Mouse (Mus musculus): ENCODE measurements around the gene Tmem221. TPM values are rescaled to one million over a fixed set of nuclear protein-coding genes. Genes with fewer than 3 reads are reported as not detected.

Gene Tmem221
- total and polyA plus RNA-seq, 2 experiments from 2014 or later: 0.08 to 0.37 TPM

- no peak overlapping the region for H3K9ac ChIP-seq (replicated peaks; ENCODE audit: low read depth, low read length)
- H3K27me3 ChIP-seq (ENCODE audit: control insufficient read depth, insufficient read depth, low read length): no peaks in the 10 kb centered on the region
- no peak overlapping the region for H3K4me2 ChIP-seq (ENCODE audit: low read depth, low read length)
- H3K4me1 ChIP-seq (ENCODE audit: control insufficient read depth, insufficient read depth): peaks cover 10% of the 10 kb centered on the region; the same call in 1 of the 2 replicates
- H3K27ac ChIP-seq (ENCODE audit: low read depth): 0 out of 2 replicates have a peak overlapping the region, but pooled peaks have one; percentile 21
- DNase-seq (ENCODE audit: low spot score): no peak
- 55% methylated on average over 7 of the region's 7 CpGs for WGBS
- H3K36me3 ChIP-seq (replicated peaks; ENCODE audit: control insufficient read depth, insufficient read depth, low read length): no peaks in the 10 kb centered on the region
- no peaks in the 10 kb centered on the region for H3K9me3 ChIP-seq (replicated peaks; ENCODE audit: control insufficient read depth, low read length)
- TF ChIP-seq EP300 (IDR thresholded peaks at IDR 0.05; ENCODE audit: low read depth): no peak
- TF ChIP-seq CTCF (IDR thresholded peaks at IDR 0.05; ENCODE audit: low read depth): no peak
- no peak for ATAC-seq (ENCODE audit: insufficient read depth, low read depth)
- no peak overlapping the region for H3K4me3 ChIP-seq (ENCODE audit: low read depth, low read length)
Observed at GRCm38 (mm10) chr8:71574426-71574825, 15.8 kb upstream of the Tmem221 start.

DNA sequence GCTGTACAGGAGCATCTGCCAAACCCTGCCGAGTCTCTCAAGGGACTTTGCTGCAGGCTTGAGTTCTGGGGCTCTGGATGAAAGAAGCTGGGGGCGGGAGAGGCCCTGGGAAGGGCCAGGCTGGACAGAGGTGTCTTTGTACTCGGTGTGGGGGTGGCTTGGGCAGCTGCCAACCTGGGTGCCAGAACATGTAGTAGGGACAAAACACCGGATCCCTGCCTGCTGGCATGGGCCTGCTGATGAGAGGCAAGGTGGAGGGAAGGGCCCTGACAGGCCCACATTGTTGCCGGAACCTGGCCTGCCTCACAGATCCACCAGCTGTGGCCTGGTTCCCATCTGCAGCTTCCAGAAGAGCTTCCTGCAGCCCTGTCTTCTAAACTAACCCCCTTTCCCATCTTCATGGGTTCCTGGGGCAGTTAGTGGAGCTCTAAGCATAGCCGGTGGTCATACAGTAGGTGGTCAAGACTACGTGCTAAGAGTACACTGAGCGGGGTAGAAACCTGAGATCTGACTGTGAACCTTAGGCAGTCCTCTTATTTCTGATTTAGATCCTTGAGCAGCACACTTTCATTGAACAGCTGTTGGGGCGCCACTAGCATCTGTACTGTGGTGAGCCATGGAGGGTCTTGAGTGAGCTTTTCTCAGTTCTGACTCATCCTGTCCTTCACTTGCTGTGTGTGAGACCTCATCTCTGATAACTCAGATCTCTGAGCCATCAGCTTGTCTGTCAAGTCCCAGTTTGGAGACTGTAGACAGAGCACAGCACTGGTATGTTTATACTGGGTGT is 14.4 kb upstream of the Tmem221 start:
- TF ChIP-seq EP300 (IDR thresholded peaks at IDR 0.05; ENCODE audit: low read depth): no peak
- TF ChIP-seq CTCF (IDR thresholded peaks at IDR 0.05; ENCODE audit: low read depth): no peak
- Histone ChIP-seq H3K4me3 (ENCODE audit: low read depth, low read length) (no peak overlapping the region), H3K4me1 (ENCODE audit: control insufficient read depth, insufficient read depth) (peaks cover 24% of the 10 kb centered on the region), H3K4me2 (ENCODE audit: low read depth, low read length) (no peak overlapping the region), H3K9ac (replicated peaks; ENCODE audit: low read depth, low read length) (peak overlapping the region; percentile 38; the same call in 1 of the 2 replicates), H3K27me3 (ENCODE audit: control insufficient read depth, insufficient read depth, low read length) (no peaks in the 10 kb centered on the region), H3K27ac (ENCODE audit: low read depth) (peak overlapping the region; percentile 33; the same call in 1 of the 2 replicates), H3K36me3 (replicated peaks; ENCODE audit: control insufficient read depth, insufficient read depth, low read length) (no peaks in the 10 kb centered on the region), H3K9me3 (replicated peaks; ENCODE audit: control insufficient read depth, low read length) (no peaks in the 10 kb centered on the region)
- whole genome bisulfite sequencing: 56% methylated on average over 9 of the region's 9 CpGs
- ATAC-seq (ENCODE audit: insufficient read depth, low read depth): no peak
- no peak for DNase-seq (ENCODE audit: low spot score)

- Histone ChIP-seq H3K9me3 (replicated peaks; ENCODE audit: control insufficient read depth, low read length) (no peaks in the 10 kb centered on the region), H3K36me3 (replicated peaks; ENCODE audit: control insufficient read depth, insufficient read depth, low read length) (no peaks in the 10 kb centered on the region), H3K4me1 (ENCODE audit: control insufficient read depth, insufficient read depth) (peaks cover 29% of the 10 kb centered on the region), H3K9ac (replicated peaks; ENCODE audit: low read depth, low read length) (no peak overlapping the region), H3K27ac (ENCODE audit: low read depth) (no peak overlapping the region), H3K27me3 (ENCODE audit: control insufficient read depth, insufficient read depth, low read length) (no peaks in the 10 kb centered on the region), H3K4me3 (ENCODE audit: low read depth, low read length) (no peak overlapping the region), H3K4me2 (ENCODE audit: low read depth, low read length) (no peak overlapping the region)
- TF ChIP-seq EP300 (IDR thresholded peaks at IDR 0.05; ENCODE audit: low read depth): no peak
- TF ChIP-seq CTCF (IDR thresholded peaks at IDR 0.05; ENCODE audit: low read depth): no peak
- DNase-seq (ENCODE audit: low spot score) (no peak), ATAC-seq (ENCODE audit: insufficient read depth, low read depth) (no peak)
- WGBS: 82% methylated on average over 2 of the region's 2 CpGs
Observed at GRCm38 (mm10) chr8:71572077-71572476, 13.4 kb upstream of the Tmem221 start.

DNA sequence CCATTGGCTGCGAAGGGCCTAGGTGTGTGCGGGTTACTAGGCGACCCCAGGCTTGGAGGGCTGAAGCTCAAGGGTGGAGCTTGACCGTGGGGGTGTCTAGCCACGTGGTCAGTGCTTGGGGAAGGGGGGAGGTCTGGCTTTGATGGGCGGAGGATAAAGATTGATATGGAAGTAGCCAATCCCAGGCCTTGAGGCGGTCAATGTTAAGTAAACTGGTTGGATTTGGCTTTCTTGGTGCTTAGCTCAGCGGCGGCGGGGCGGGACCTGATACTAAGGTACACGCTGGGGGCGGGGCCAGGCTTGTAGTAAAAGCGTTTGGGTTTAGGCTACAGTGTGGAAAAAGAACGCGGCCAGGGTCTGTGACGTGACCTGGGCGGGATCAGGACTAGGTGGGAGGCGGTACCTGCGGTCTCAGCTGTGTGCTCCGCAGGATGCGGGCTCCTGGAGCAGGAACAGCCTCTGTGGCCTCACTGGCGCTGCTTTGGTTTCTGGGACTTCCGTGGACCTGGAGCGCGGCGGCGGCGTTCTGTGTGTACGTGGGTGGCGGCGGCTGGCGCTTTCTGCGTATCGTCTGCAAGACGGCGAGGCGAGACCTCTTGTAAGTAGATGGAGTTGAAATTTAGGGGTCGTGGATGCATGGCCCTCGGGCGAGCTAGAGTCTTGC is 11.8 kb upstream of the Tmem221 start:
- ATAC-seq (ENCODE audit: insufficient read depth, low read depth) (peak; percentile 32), DNase-seq (ENCODE audit: low spot score) (peak; percentile 69)
- Histone ChIP-seq H3K4me3 (ENCODE audit: low read depth, low read length) (peak overlapping the region; percentile 67), H3K9ac (replicated peaks; ENCODE audit: low read depth, low read length) (0 out of 2 replicates have a peak overlapping the region, but pooled peaks have one; percentile 23), H3K27me3 (ENCODE audit: control insufficient read depth, insufficient read depth, low read length) (no peaks in the 10 kb centered on the region), H3K4me1 (ENCODE audit: control insufficient read depth, insufficient read depth) (peaks cover 29% of the 10 kb centered on the region), H3K9me3 (replicated peaks; ENCODE audit: control insufficient read depth, low read length) (no peaks in the 10 kb centered on the region), H3K36me3 (replicated peaks; ENCODE audit: control insufficient read depth, insufficient read depth, low read length) (no peaks in the 10 kb centered on the region), H3K4me2 (ENCODE audit: low read depth, low read length) (peak overlapping the region; percentile 66), H3K27ac (ENCODE audit: low read depth) (no peak overlapping the region)
- 3% methylated on average over 41 of the region's 41 CpGs for WGBS
- TF ChIP-seq CTCF (IDR thresholded peaks at IDR 0.05; ENCODE audit: low read depth) (no peak), EP300 (IDR thresholded peaks at IDR 0.05; ENCODE audit: low read depth) (no peak)

- peak overlapping the region; percentile 94 for H3K27ac ChIP-seq (ENCODE audit: low read depth)
- H3K36me3 ChIP-seq (replicated peaks; ENCODE audit: control insufficient read depth, insufficient read depth, low read length): no peaks in the 10 kb centered on the region
- peak overlapping the region; percentile 67 for H3K4me3 ChIP-seq (ENCODE audit: low read depth, low read length)
- DNase-seq (ENCODE audit: low spot score) (peak; percentile 65), ATAC-seq (ENCODE audit: insufficient read depth, low read depth) (peak; percentile 62)
- no peaks in the 10 kb centered on the region for H3K9me3 ChIP-seq (replicated peaks; ENCODE audit: control insufficient read depth, low read length)
- TF ChIP-seq CTCF (IDR thresholded peaks at IDR 0.05; ENCODE audit: low read depth): no peak
- TF ChIP-seq EP300 (IDR thresholded peaks at IDR 0.05; ENCODE audit: low read depth): no peak
- 2% methylated on average over 51 of the region's 51 CpGs for WGBS
- peak overlapping the region; percentile 66 for H3K4me2 ChIP-seq (ENCODE audit: low read depth, low read length)
- H3K27me3 ChIP-seq (ENCODE audit: control insufficient read depth, insufficient read depth, low read length): no peaks in the 10 kb centered on the region
- peak overlapping the region; percentile 50 for H3K9ac ChIP-seq (replicated peaks; ENCODE audit: low read depth, low read length)
- H3K4me1 ChIP-seq (ENCODE audit: control insufficient read depth, insufficient read depth): peaks cover 29% of the 10 kb centered on the region
Observed at GRCm38 (mm10) chr8:71569366-71570290, 11.0 kb upstream of the Tmem221 start.

Measured in heart, postnatal 0 days (tissue).